Mouse (Mus musculus) left cerebral cortex, postnatal 14 days (tissue): ENCODE measurements around the gene Ppl. TPM values are rescaled to one million over a fixed set of nuclear protein-coding genes. Genes with fewer than 3 reads are reported as not detected.
A peak's percentile ranks its signal among the peaks of the same experiment; 100 is the strongest.

Experiments used
- DNase-seq, 2 experiments: peaks; one replicate each; pipeline ENCODE4 v3.0.0; 2021 to 2022; ENCODE audit warnings: low spot score in 2 of 2, mixed read lengths in 1 of 2
- intact Hi-C: fragments of 180-260 bp; cut with DNase I; formaldehyde crosslinking; loops from one replicate; pipeline ENCODE4 v1.15.1; 2025
- long read RNA-seq, 2 experiments: library from polyadenylated mRNA; stranded (forward); transcript quantifications; one replicate each; pipeline ENCODE4 v2.0.0; 2021
- total RNA-seq, 2 experiments: library from RNA; stranded (reverse); gene quantifications; 2 replicates each; pipeline ENCODE4 v1.2.3; 2021

Gene Ppl
- under 1 TPM; 0.04 to 0.53 TPM for total RNA-seq
- long read RNA-seq, experiment 1, result 0 reads
- long read RNA-seq, experiment 2, partial matches to known transcripts, result 0 of 1 reads
- long read RNA-seq, experiment 2, other reads (novel, unspliced or antisense), result 1 of 1 reads

- DNase-seq, result no peak
- intact Hi-C loops, result no loop called here
Measured at GRCm38 (mm10) chr16:5132401-5132801, at the start of gene Ppl. Gene Ppl (minus strand): TSS chr16:5132421.

DNA sequence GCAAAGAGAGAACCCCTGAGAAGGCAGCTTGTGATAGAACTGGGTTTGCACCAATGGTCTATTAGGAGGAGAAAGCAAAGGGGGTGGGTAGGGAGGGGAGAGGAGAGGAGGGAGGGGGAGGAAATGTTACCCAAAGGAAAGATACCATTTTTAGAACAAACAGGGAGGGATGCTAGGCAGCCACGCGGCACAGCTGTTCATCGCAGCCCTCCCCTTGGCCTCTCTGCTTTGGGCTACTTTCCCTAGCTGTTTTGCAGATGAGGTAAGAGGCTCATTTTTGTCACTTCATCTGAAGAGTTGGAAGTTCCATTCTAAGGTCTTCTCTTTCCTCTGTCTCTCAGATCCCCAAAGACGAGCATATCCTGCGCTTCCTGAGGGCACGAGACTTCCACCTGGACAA, 40.4 kb upstream of the Ppl start:
- intact Hi-C loops, result no loop called here
- no peak for DNase-seq

DNA sequence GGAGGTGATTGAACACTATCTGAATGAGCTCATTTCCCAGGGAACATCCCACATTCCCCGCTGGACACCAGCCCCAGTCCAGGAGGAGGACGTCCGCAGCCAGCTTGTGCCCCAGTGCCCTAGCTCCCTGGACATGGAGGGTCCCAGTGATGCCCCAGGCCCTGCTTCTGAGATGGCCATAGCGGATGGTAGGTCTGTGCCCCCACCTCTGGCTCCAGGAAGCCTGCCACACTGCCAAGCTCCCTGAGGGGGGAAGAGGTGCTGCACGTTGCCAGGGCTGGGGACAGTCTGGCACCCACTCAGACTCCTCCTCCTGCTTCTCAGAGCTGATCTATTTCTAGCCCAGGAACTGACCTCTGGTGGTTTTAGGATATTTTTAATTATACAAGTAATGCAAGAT, 36.6 kb upstream of the Ppl start:
- intact Hi-C loops, result no loop called here

GRCm38 (mm10) chr16:5168038-5168437, 35.8 kb upstream of the Ppl start:
- intact Hi-C loops, result no loop called here
- no peak for DNase-seq

More for the DNA sequence above, 36.6 kb upstream of the Ppl start:
- no peak for DNase-seq

- intact Hi-C loops, result no loop called here
- DNase-seq, result no peak
Measured at GRCm38 (mm10) chr16:5164327-5164726, 32.1 kb upstream of the Ppl start.

DNA sequence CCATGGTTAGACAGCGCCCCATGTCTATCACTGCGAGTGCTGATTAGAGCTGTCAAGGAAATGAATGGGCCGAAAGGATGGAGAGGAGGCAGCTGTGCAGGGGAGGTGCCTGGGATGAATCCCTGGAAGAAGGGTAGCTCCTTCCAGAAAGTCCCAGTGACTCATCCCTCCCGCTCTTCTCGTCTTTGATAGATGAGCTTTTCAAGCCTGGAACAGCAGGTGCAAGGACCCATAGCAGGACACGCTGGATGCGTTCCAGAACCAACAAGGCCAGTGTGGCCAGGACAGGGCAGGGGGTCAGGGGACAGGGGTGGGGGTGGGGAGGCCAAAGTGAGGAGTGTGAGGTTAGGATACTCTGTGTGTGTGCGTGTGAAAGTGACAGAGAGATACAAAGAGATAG, 27.0 kb upstream of the Ppl start:
- DNase-seq, result peak in 1 of 2 experiments; percentile 21
- intact Hi-C loops, result no loop called here

GRCm38 (mm10) chr16:5157113-5157512, 24.9 kb upstream of the Ppl start:
- intact Hi-C loops, result no loop called here

DNA sequence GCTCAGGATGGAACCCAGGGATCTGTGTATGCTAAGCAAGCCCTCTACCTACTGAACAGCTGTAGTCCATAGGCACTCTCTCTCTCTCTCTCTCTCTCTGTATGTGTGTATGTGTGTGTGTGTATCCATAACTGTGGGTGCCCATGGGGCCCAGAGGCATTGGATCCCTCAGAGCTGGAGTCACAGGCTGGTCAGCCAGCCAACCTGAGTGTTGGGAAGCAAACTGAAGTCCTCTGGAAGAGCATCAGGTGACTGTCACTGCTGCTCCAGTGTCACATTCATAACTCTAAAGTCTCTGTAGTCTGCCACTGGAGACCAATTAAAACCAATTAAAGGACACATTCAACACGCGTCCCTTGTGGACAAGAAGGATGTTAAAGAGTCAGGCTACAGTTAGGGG, 24.3 kb upstream of the Ppl start:
- intact Hi-C loops, result no loop called here
- DNase-seq, result no peak

More at GRCm38 (mm10) chr16:5157113-5157512, 24.9 kb upstream of the Ppl start:
- no peak for DNase-seq

DNA sequence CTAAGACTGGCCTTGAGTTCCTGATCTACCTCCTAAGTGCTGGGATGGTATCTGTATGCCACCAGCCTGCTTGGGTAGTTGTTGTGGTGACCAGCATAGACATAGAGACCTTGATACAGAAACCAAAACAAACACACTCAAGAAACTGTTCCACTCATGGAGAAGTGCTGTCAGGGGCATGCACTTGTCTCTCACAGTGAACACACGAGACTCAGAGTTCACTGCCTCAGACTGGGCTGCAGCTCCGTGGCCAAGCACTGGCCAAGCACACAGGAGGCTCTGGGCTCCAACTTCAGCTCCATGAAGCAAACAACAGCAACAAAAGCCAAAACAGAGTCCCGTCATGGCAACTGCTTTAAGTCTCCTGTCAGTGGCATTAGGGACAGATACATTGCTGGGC, 22.8 kb upstream of the Ppl start:
- intact Hi-C loops, result no loop called here
- no peak for DNase-seq

DNA sequence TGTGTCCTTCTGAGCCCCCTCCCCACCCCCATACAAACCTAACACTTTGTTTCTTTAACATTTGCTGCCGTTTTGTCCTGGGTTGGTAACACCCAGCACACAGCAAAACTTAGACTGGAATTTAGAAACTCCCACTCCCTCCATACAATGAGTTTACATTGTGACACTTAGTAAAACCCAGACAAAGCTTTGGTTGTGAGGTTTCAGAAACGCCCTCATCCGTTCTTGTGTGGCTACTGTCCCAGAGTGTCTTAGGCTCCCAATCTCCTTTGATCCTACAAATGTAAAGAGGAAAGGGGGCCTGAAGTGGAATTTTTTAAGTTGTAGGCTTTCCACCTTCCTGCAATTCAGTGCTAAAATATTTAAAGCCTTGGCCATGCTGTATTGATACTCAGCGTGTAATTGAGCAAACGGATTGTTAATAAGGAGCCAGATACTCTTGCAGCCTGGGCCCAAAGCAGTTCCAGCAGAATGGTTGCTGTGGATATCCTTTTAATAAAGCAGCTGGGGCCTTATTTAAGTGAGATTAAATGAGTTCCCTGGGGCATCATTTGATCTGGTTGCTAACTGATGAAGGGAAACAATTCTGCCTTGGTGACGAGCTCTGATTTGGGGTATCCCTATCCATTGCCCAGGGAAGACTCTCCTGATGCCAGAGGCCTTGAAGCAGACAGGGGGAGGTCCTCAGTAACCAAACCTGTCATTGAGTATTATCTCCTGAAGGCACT, 21.2 kb upstream of the Ppl start:
- intact Hi-C loops, result no loop called here
- DNase-seq, result no peak

- DNase-seq, result no peak
- intact Hi-C loops, result no loop called here
Measured at GRCm38 (mm10) chr16:5150544-5150943, 18.3 kb upstream of the Ppl start.

DNA sequence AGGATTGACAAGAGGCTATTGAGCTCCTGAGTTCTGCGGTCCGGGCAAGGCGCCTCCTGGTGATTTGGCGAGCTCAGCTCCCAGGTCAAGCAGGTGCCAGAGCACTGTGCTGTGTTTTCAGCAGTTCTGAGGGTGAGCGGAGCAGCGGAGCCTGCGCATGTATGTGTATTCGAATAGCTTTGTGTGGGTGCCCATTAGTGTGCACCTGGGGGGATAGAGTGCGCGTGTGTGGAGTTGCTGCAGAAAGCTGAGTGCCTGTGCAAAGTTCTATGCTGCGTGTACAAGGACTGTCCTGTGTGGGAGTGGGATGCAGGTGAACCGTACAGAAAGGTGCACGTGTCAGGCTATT, 14.8 kb upstream of the Ppl start, which contains the start of gene Sec14l5:
Gene Sec14l5, plus strand, starts transcription at position 73 of the 349 bp plus-strand sequence.
- intact Hi-C loops, result loop anchor here (5.0 kb wide), 1 partner anchor 95 kb away; the partner anchor contains the start of gene Ubn1
- peak in 1 of 2 experiments; percentile 25 for DNase-seq

GRCm38 (mm10) chr16:5146367-5147036, 14.3 kb upstream of the Ppl start:
- intact Hi-C loops, result loop anchor here (5.0 kb wide), 1 partner anchor 94 kb away; the partner anchor contains the start of gene Ubn1
- DNase-seq, result peak; percentile 16 to 26

GRCm38 (mm10) chr16:5145570-5145969, 13.3 kb upstream of the Ppl start:
- intact Hi-C loops, result loop anchor here (2.0 to 5.0 kb wide), 2 partner anchors 93 to 165 kb away; partner anchors contain the start of gene Ubn1
- DNase-seq, result peak; percentile 89 to 90

DNA sequence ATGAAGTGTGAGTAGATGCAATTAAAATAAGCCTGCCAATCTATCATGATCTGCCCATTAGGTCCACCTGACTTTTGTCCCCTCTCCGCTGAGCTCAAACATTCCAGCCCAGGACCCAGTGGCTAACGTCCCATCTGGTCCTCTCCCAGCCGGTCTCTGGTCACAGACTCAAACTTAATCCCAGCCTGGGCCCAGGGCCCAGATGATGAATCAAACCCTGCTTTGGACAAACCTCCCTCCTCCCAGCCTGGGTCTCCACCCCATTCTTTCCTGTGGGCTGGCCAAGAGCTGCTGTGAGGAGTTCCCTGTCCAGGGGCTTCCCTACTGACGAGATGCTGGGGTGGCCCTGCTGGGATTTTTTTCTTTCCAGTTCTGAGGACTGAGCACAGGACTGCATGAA, 7.5 kb upstream of the Ppl start:
- no peak for DNase-seq
- intact Hi-C loops, result no loop called here

DNA sequence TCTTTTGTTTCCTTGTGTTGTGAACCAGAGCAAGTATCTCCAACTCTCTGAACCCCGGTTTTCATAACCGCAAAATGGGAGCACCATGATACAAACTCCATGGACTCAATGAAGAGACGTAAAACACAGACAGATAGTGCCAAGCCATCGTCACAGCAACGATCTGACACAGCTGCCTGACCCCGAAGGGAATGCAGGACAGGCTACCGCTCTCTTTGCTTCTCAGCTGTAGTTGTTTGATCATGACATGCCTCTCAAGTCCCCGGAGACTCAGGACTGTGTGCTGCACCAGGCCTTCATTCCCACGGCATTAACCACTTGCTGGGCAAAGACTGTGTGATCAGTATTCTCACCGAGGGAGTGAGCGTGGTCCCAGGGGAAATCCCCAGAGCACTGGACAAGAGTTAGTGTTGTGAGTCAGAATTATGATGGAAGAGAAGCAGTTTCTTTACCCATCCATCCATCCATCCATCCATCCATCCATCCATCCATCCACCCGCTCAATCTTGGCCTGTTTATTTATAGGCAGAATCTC, 4.9 kb upstream of the Ppl start:
- no peak for DNase-seq
- intact Hi-C loops, result no loop called here

GRCm38 (mm10) chr16:5136505-5136904, 4.3 kb upstream of the Ppl start:
- DNase-seq, result no peak
- intact Hi-C loops, result no loop called here

DNA sequence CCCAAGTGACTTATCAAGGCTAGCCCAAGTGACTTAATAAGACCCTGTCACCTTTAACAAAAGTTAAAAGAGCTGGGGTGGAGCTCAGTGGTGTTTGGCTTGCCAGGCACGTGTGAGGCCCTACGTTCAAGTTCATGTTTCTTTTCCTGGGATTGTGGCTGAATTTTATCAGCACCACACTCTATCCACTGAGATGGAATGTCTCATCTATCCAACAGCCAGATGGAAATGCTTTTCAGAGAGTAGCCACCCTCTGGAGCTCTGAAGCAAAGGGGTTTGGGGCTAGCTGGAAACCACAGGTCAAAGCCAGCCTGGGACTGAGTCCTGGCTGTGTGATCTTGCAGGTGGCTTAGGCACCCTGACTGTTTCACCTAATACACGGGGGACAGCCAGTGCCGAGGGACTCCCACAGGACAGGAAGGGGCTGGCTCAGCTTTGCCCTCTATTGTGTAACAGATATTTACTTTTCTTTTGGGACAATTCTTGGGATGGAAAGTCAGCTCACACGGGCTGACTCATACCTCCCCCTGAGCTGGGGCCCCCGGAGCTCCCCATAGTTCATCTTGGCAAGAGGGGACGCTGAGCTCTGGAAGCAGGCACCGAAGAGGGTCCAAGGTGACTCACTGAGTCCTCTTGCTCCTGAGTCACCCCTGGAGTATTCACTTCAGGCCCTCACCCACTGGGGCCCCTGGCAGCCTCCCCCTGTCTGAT, 3.5 kb upstream of the Ppl start:
- intact Hi-C loops, result no loop called here

DNA sequence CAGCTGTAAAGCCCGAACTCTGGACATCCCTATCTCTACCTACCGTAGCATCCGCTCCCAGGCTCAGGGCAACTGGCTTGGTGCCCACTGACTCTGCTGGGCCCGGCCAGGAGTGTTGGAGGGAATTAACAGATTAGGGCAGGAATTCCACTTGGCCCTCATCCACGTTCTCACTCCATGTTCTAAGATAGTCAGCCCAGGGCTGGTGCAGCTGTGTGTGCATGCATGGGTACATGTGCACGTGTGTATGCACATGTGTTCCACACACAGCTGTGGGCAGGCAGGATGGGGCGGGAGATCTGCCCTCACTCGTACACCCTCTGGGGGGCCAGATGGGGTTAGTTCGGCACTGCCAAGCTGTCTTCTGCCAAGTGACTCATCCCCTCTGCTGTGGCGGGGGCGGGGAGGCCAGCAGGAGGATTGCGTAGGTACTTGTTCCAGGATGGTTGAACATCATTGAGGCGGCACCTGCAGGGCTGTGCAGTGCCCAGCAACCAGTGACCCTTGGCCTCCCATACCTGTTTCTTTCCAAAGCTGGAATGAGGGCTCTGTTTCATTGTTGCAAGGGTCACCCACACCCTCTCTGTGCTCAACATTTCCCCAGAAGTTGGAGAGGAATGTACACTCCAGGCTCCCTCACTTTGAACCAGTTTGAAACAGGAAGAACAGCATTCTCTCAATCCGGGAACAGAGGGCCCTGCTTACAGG, 2.6 kb upstream of the Ppl start:
- intact Hi-C loops, result no loop called here
- DNase-seq, result peak; percentile 15 to 34

More for the DNA sequence above, 3.5 kb upstream of the Ppl start:
- no peak for DNase-seq
